Mouse (Mus musculus) heart, embryonic 10.5 days (tissue): ENCODE data around the gene Fbxo45. TPM values are rescaled to one million over a fixed set of nuclear protein-coding genes. Genes with fewer than 3 reads are reported as not detected.

Experiments used
- DNase-seq: peaks from one replicate; pipeline ENCODE4 v3.0.0-alpha.2; 2017; ENCODE audit warnings: low spot score
- H3K27ac ChIP-seq: fragments of 300-500 bp; sonication (generic); 2 replicates; pipeline ENCODE4 v1.5.1; 2016; ENCODE audit warnings: mild to moderate bottlenecking
- H3K27me3 ChIP-seq: fragments of 300-500 bp; sonication (generic); 2 replicates; pipeline ENCODE4 v1.6.1; 2016; ENCODE audit warnings: mild to moderate bottlenecking; ENCODE audit not compliant: poor library complexity, insufficient read depth, severe bottlenecking
- H3K36me3 ChIP-seq: fragments of 300-500 bp; sonication (generic); 2 replicates; pipeline ENCODE4 v1.6.1; 2016; ENCODE audit warnings: mild to moderate bottlenecking, moderate library complexity
- H3K4me1 ChIP-seq: fragments of 300-500 bp; sonication (generic); 2 replicates; pipeline ENCODE4 v1.6.1; 2016; ENCODE audit warnings: mild to moderate bottlenecking
- H3K4me3 ChIP-seq: fragments of 300-500 bp; sonication (generic); 2 replicates; pipeline ENCODE4 v1.5.1; 2016; ENCODE audit warnings: mild to moderate bottlenecking, moderate library complexity
- H3K9me3 ChIP-seq: fragments of 300-500 bp; sonication (generic); 2 replicates; pipeline ENCODE4 v1.6.1; 2016; ENCODE audit warnings: mild to moderate bottlenecking, moderate library complexity
- WGBS: fragments of 180-500 bp; shearing (Covaris S2); methylation state at CpG from one replicate; pipeline ENCODE4 v1.1.7; 2016; 5-methylcytosine and 5-hydroxymethylcytosine counted together
- microRNA counts: library from miRNA; unstranded; fragments of <30 nt; microRNA quantifications from one replicate; lab custom pipeline; 2017
- microRNA-seq: library from miRNA; unstranded; fragments of <30 nt; microRNA quantifications from one replicate; pipeline ENCODE4, GENCODE M21; 2017
- polyA plus RNA-seq: library from polyadenylated mRNA; unstranded; fragments of >200 nt; fragmentation: Nextera tagmentation; extraction: Ambion mirVana; gene quantifications from 2 replicates; pipeline ENCODE4 v1.2.1, GENCODE M21; 2016

Gene Fbxo45
- polyA plus RNA-seq, 1 experiment from 2014 or later: 8.6 TPM

DNA sequence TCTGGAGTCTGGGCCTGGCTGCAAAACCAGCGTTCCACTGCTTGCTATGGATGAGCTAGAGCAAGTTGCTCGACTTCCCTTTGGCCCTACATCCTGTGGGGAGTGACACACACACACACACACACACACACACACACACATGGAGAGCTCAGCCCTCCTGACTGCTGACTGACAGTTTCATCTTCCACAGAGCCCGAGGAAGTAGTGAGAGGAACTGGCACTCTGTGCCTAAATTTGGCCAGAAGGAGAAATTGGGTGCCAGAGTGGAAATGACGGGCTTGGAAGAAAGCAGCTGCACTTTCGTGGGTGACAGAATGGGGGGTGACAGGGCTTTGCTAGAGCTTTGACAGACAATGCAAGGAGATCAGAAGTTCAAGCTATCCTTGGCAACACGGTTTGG, 57.8 kb downstream of the Fbxo45 start:
- DNase-seq: no peak
- 52% methylated on average over 6 of the region's 6 CpGs for WGBS

DNA sequence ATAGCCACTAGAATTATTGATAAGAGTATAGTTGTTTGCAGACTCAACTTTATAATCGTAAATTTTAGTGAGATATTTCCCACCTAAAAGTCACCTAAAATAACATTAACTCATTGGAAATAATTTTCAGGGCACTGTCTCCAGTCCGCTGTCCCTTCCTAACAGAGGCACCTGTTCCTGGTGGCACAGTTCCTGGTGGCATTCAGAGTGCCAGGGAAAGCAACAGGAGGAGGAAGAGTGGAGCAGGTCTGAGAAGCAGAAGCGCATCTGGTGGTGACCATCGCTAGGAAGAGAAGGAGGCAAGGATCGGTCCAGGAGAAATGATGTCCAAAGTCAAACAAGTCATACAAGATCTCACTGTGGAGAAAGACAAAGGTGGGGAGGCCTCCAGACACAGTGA, 60.9 kb downstream of the Fbxo45 start:
- H3K4me3 ChIP-seq: no peak overlapping the region
- DNase-seq: no peak
- peaks cover 10% of the 10 kb centered on the region for H3K4me1 ChIP-seq
- H3K36me3 ChIP-seq: no peaks in the 10 kb centered on the region
- no peak overlapping the region for H3K27ac ChIP-seq
- no peaks in the 10 kb centered on the region for H3K27me3 ChIP-seq
- no peaks in the 10 kb centered on the region for H3K9me3 ChIP-seq
- WGBS: 91% methylated on average over 5 of the region's 5 CpGs

More for the DNA sequence above, 57.8 kb downstream of the Fbxo45 start:
- Histone ChIP-seq H3K9me3 (no peaks in the 10 kb centered on the region), H3K27me3 (no peaks in the 10 kb centered on the region), H3K27ac (no peak overlapping the region), H3K36me3 (no peaks in the 10 kb centered on the region), H3K4me1 (peaks cover 10% of the 10 kb centered on the region), H3K4me3 (no peak overlapping the region)

MicroRNAs encoded within 50 kb of the gene (microRNA counts, 519-probe panel; counts per million panel counts)
- microRNA mmu-miR-1946a (lab: Ali Mortazavi, UCI): not detected

Small RNA genes lying within 50 kb of the gene (microRNA-seq; reads per million reads assigned to microRNA genes)
- gene Mir1946a: not detected

Other genes with a start within 250 kb of the Fbxo45 start
- gene Senp5, start 243.9 kb downstream of the Fbxo45 start, polyA plus RNA-seq: 16.9 and 17.6 TPM in 2 replicates
- 32.5 and 32.8 TPM in 2 replicates for gene Pak2, start 167.8 kb downstream of the Fbxo45 start, polyA plus RNA-seq
- 87.2 and 102 TPM in 2 replicates for gene Pigx, start 147.4 kb downstream of the Fbxo45 start, polyA plus RNA-seq
- 25.5 and 25.9 TPM in 2 replicates for gene Cep19, start 147.4 kb downstream of the Fbxo45 start, polyA plus RNA-seq
- gene Nrros, start 81.6 kb downstream of the Fbxo45 start, polyA plus RNA-seq: 5.6 and 10.5 TPM in 2 replicates
- gene Bex6, start 67.3 kb downstream of the Fbxo45 start, polyA plus RNA-seq: 0.63 TPM in 1 of 2 replicates, not detected in the other
- gene Wdr53, start 69 bp upstream of the Fbxo45 start, polyA plus RNA-seq: 11.6 and 14.8 TPM in 2 replicates
- gene Smco1, start 24.3 kb upstream of the Fbxo45 start, polyA plus RNA-seq: 0.14 TPM in 1 of 2 replicates, not detected in the other
- 22.0 and 24.4 TPM in 2 replicates for gene Rnf168, start 30.3 kb upstream of the Fbxo45 start, polyA plus RNA-seq
- 21.1 and 22.3 TPM in 2 replicates for gene Ubxn7, start 85.1 kb upstream of the Fbxo45 start, polyA plus RNA-seq
- not detected in 2 replicates for gene Tm4sf19, start 153.3 kb upstream of the Fbxo45 start, polyA plus RNA-seq
- 28.9 and 29.5 TPM in 2 replicates for gene Tctex1d2, start 172.5 kb upstream of the Fbxo45 start, polyA plus RNA-seq
- 36.6 and 43.9 TPM in 2 replicates for gene Pcyt1a, start 183.8 kb upstream of the Fbxo45 start, polyA plus RNA-seq
- gene Slc51a, start 240.7 kb upstream of the Fbxo45 start, polyA plus RNA-seq: 4.2 and 5.1 TPM in 2 replicates
- not detected in 2 replicates for gene Zdhhc19, start 249.1 kb upstream of the Fbxo45 start, polyA plus RNA-seq